In genomic region chr4:89692780-89693179, GRCm38 (mm10) we compare ENCODE assay signal across 15 mouse cellular contexts. TPM values are rescaled to one million over a fixed set of nuclear protein-coding genes. Genes with fewer than 3 reads are reported as not detected.
DNase-seq lines count a peak whose midpoint lies in the region; ATAC-seq lines count a peak whose summit lies in the region.
"Had no signal": no experiment of that assay in that cellular context is flagged by ENCODE, and none has a peak within 500 bp of the region (broad histone marks: within the 10 kb centered on the region; RNA-seq: fewer than 3 reads in every experiment).

No protein-coding gene starts in this region.

- no peaks in the 10 kb centered on the region for H3K36me3 ChIP-seq in embryonic facial prominence, embryonic 11.5 days (replicated peaks; ENCODE audit: control insufficient read depth, insufficient read depth, low read depth, low read length)
- H3K36me3 ChIP-seq in embryonic facial prominence, embryonic 10.5 days (replicated peaks), result no peaks in the 10 kb centered on the region
- H3K36me3 ChIP-seq: limb, embryonic 15.5 days; midbrain, embryonic 10.5 days had no signal

- H3K27me3 ChIP-seq in embryonic facial prominence, embryonic 11.5 days (ENCODE audit: control insufficient read depth, insufficient read depth, low read length), result peaks cover 12% of the 10 kb centered on the region
- peaks cover 43% of the 10 kb centered on the region for H3K27me3 ChIP-seq in embryonic facial prominence, embryonic 10.5 days (replicated peaks; ENCODE audit: low read depth, poor library complexity, severe bottlenecking)

- H3K4me3 ChIP-seq in embryonic facial prominence, embryonic 11.5 days (ENCODE audit: low read depth, low read length), result no peak overlapping the region
- no peak overlapping the region for H3K4me3 ChIP-seq in embryonic facial prominence, embryonic 10.5 days
- H3K4me3 ChIP-seq: limb, embryonic 15.5 days; midbrain, embryonic 10.5 days had no signal

- H3K4me1 ChIP-seq in embryonic facial prominence, embryonic 11.5 days (ENCODE audit: control insufficient read depth, insufficient read depth, low read length), result no peaks in the 10 kb centered on the region; the same call in none of the 2 replicates
- H3K4me1 ChIP-seq in embryonic facial prominence, embryonic 10.5 days, result peaks cover 11% of the 10 kb centered on the region

- 15% methylated on average over 1 of the region's 1 CpGs for WGBS in embryonic facial prominence, embryonic 11.5 days
- 21% methylated on average over 1 of the region's 1 CpGs for WGBS in embryonic facial prominence, embryonic 10.5 days

- H3K4me2 ChIP-seq in embryonic facial prominence, embryonic 11.5 days (ENCODE audit: low read depth, low read length), result no peak overlapping the region
- H3K4me2 ChIP-seq: limb, embryonic 15.5 days had no signal

- peak; percentile 39 for DNase-seq in embryonic facial prominence, embryonic 11.5 days (ENCODE audit: low spot score)
- DNase-seq in embryonic facial prominence, embryonic 10.5 days (ENCODE audit: low spot score), result no peak
- peak; percentile 7 to 16 for DNase-seq in left cerebral cortex, adult 18-20 months (ENCODE audit: low spot score in 2 of 2)
- no peak for DNase-seq in left cerebral cortex, adult 9 months (ENCODE audit: low spot score in 2 of 2)
- peak; percentile 44 for DNase-seq in 416B (ENCODE audit: low read depth)
- peak; percentile 32 for DNase-seq in ZHBTc4 (ENCODE audit: low read depth, low spot score)
- no peak for DNase-seq in adrenal gland, postnatal 25 days
- DNase-seq in spleen, adult 12 weeks (ENCODE audit: low spot score), result no peak
- DNase-seq: gastrocnemius, postnatal 10 days; kidney, adult 11 months had no signal

- H3K27ac ChIP-seq in embryonic facial prominence, embryonic 11.5 days (replicated peaks; ENCODE audit: low read depth, low read length), result no peak overlapping the region
- no peak overlapping the region for H3K27ac ChIP-seq in embryonic facial prominence, embryonic 10.5 days (replicated peaks)
- H3K27ac ChIP-seq: limb, embryonic 15.5 days; midbrain, embryonic 10.5 days had no signal

- H3K9ac ChIP-seq in embryonic facial prominence, embryonic 11.5 days (replicated peaks; ENCODE audit: low read length), result no peak overlapping the region
- H3K9ac ChIP-seq: limb, embryonic 15.5 days had no signal

- H3K9me3 ChIP-seq in embryonic facial prominence, embryonic 11.5 days (replicated peaks; ENCODE audit: control insufficient read depth, low read length), result no peaks in the 10 kb centered on the region
- no peaks in the 10 kb centered on the region for H3K9me3 ChIP-seq in embryonic facial prominence, embryonic 10.5 days
- H3K9me3 ChIP-seq: limb, embryonic 15.5 days; midbrain, embryonic 10.5 days had no signal

- no peak for ATAC-seq in embryonic facial prominence, embryonic 11.5 days (replicated peaks; ENCODE audit: insufficient number of reproducible peaks, low FRiP score, low TSS enrichment, low read depth)

RNA-seq across cellular contexts. Expression of gene Dmrta1, which starts 13.5 kb away (rescaled TPM):
- polyA plus RNA-seq in embryonic facial prominence, embryonic 11.5 days (2014; fragmentation: Nextera tagmentation; extraction: Ambion mirVana), result 0.84 and 1.5 TPM in 2 replicates
- 0.66 and 1.1 TPM in 2 replicates for polyA plus RNA-seq in embryonic facial prominence, embryonic 10.5 days (2016; fragmentation: Nextera tagmentation; extraction: Ambion mirVana)
- total RNA-seq in left cerebral cortex, adult 18-20 months (2021), result under 1 TPM; 0.14 TPM
- total RNA-seq in adrenal gland, postnatal 25 days (2021), result 0.58 and 0.71 TPM in 2 replicates
- total RNA-seq: common myeloid progenitor, adult 5-6 weeks had no signal
- polyA plus RNA-seq: C2C12; small intestine, adult 2 months had no signal

Comparison
In these comparisons a context has a peak if more than half of its experiments do, and no peak if none do; other contexts are left out.
1. DNase-seq: peak in embryonic facial prominence, embryonic 11.5 days (single experiment), left cerebral cortex, adult 18-20 months (2 of 2), 416B (single experiment) and ZHBTc4 (single experiment); none in embryonic facial prominence, embryonic 10.5 days (single experiment), left cerebral cortex, adult 9 months (0 of 2), adrenal gland, postnatal 25 days (single experiment) and spleen, adult 12 weeks (single experiment).